Mouse (Mus musculus): Measurements from ENCODE around the gene Gm17455. TPM values are rescaled to one million over a fixed set of nuclear protein-coding genes. Genes with fewer than 3 reads are reported as not detected.

Gene Gm17455
- 0.74 and 1.0 TPM in 2 replicates for polyA plus RNA-seq (2015; fragmentation: Nextera tagmentation; extraction: Ambion mirVana)

GRCm38 (mm10) chr10:60399449-60399848, at the start of gene Gm17455:
Gm17455 (plus strand) TSS chr10:60399726.
- no peak for DNase-seq (ENCODE audit: low spot score)
- TF ChIP-seq EP300 (optimal IDR thresholded peaks at IDR 0.05) (no peak), CTCF (IDR thresholded peaks at IDR 0.05; ENCODE audit: low read depth) (no peak)
- Histone ChIP-seq H3K4me2 (replicated peaks; ENCODE audit: low read depth) (no peak within 1 kb of the TSS), H3K27me3 (ENCODE audit: control insufficient read depth, insufficient read depth, low read length) (no peaks in the 10 kb centered on the region), H3K9me3 (ENCODE audit: control insufficient read depth, low read length) (no peaks in the 10 kb centered on the region), H3K27ac (replicated peaks) (no peak within 1 kb of the TSS), H3K4me3 (ENCODE audit: low read depth, low read length) (no peak within 1 kb of the TSS), H3K9ac (ENCODE audit: low read length) (no peak within 1 kb of the TSS), H3K36me3 (ENCODE audit: control insufficient read depth, insufficient read depth, low read length) (no peaks in the 10 kb centered on the region), H3K4me1 (replicated peaks; ENCODE audit: control insufficient read depth, insufficient read depth) (no peaks in the 10 kb centered on the region)
- ATAC-seq (ENCODE audit: low FRiP score, low TSS enrichment): no peak
- WGBS: 65% methylated on average over 7 of the region's 7 CpGs

DNA sequence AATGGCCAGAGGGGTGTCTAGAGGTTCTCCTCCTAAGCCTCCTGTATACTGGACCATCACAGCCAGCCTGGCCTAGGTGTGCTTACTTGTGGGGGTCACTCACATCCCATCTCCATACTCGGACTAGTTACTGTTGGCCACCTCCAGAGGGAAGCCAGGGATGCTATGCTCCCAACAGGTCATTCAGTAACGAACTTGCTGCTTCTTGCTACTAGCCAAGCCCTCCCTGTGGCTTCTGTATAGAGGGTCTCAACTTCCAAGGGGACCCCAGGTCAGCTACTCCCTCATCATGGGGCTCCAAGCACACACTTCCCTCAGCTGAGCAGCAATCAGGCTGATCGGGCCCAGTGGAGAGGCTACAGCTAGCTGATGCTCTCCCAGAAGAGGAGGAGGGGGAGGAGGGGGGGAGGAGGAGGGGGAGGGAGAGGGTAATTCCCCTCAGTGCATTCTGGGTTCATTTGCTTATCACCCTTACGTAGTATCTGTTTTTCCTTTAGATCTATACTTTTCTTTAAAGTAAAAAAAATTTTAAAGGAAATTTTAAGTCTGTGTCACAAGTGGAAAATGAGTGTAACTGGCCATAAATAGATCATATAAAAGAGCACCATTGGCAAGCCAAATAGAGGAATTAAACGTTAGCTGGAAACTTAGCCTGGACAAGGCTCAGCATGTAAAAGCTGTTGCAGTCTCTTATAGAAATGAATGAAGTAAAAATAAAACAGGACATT, 49.3 kb upstream of the Gm17455 start:
- TF ChIP-seq CTCF (IDR thresholded peaks at IDR 0.05; ENCODE audit: low read depth) (no peak), EP300 (optimal IDR thresholded peaks at IDR 0.05) (no peak)
- Histone ChIP-seq H3K4me2 (replicated peaks; ENCODE audit: low read depth) (peak overlapping the region; percentile 38), H3K4me3 (ENCODE audit: low read depth, low read length) (no peak overlapping the region), H3K9me3 (ENCODE audit: control insufficient read depth, low read length) (no peaks in the 10 kb centered on the region), H3K4me1 (replicated peaks; ENCODE audit: control insufficient read depth, insufficient read depth) (peaks cover 9% of the 10 kb centered on the region), H3K36me3 (ENCODE audit: control insufficient read depth, insufficient read depth, low read length) (no peaks in the 10 kb centered on the region), H3K9ac (ENCODE audit: low read length) (no peak overlapping the region), H3K27me3 (ENCODE audit: control insufficient read depth, insufficient read depth, low read length) (no peaks in the 10 kb centered on the region), H3K27ac (replicated peaks) (peak overlapping the region; percentile 86)
- ATAC-seq (ENCODE audit: low FRiP score, low TSS enrichment) (no peak), DNase-seq (ENCODE audit: low spot score) (no peak)
- 41% methylated on average over 5 of the region's 5 CpGs for WGBS

GRCm38 (mm10) chr10:60350805-60351167, 48.7 kb upstream of the Gm17455 start:
- no peaks in the 10 kb centered on the region for H3K36me3 ChIP-seq (ENCODE audit: control insufficient read depth, insufficient read depth, low read length)
- no peaks in the 10 kb centered on the region for H3K9me3 ChIP-seq (ENCODE audit: control insufficient read depth, low read length)
- no peak for TF ChIP-seq CTCF (IDR thresholded peaks at IDR 0.05; ENCODE audit: low read depth)
- TF ChIP-seq EP300 (optimal IDR thresholded peaks at IDR 0.05): no peak
- H3K27ac ChIP-seq (replicated peaks): peak overlapping the region; percentile 86
- peaks cover 9% of the 10 kb centered on the region for H3K4me1 ChIP-seq (replicated peaks; ENCODE audit: control insufficient read depth, insufficient read depth)
- no peak overlapping the region for H3K4me3 ChIP-seq (ENCODE audit: low read depth, low read length)
- H3K9ac ChIP-seq (ENCODE audit: low read length): no peak overlapping the region
- 7% methylated on average over 3 of the region's 3 CpGs for WGBS
- no peaks in the 10 kb centered on the region for H3K27me3 ChIP-seq (ENCODE audit: control insufficient read depth, insufficient read depth, low read length)
- peak; percentile 54 for ATAC-seq (ENCODE audit: low FRiP score, low TSS enrichment)
- DNase-seq (ENCODE audit: low spot score): peak; percentile 92
- peak overlapping the region; percentile 38 for H3K4me2 ChIP-seq (replicated peaks; ENCODE audit: low read depth)

GRCm38 (mm10) chr10:60351248-60351647, 48.3 kb upstream of the Gm17455 start:
- Histone ChIP-seq H3K9ac (ENCODE audit: low read length) (no peak overlapping the region), H3K36me3 (ENCODE audit: control insufficient read depth, insufficient read depth, low read length) (no peaks in the 10 kb centered on the region), H3K4me2 (replicated peaks; ENCODE audit: low read depth) (peak overlapping the region; percentile 38), H3K27me3 (ENCODE audit: control insufficient read depth, insufficient read depth, low read length) (no peaks in the 10 kb centered on the region), H3K27ac (replicated peaks) (peak overlapping the region; percentile 86), H3K4me3 (ENCODE audit: low read depth, low read length) (no peak overlapping the region), H3K9me3 (ENCODE audit: control insufficient read depth, low read length) (no peaks in the 10 kb centered on the region), H3K4me1 (replicated peaks; ENCODE audit: control insufficient read depth, insufficient read depth) (peaks cover 9% of the 10 kb centered on the region)
- 11% methylated on average over 3 of the region's 3 CpGs for WGBS
- DNase-seq (ENCODE audit: low spot score) (no peak), ATAC-seq (ENCODE audit: low FRiP score, low TSS enrichment) (no peak)
- TF ChIP-seq EP300 (optimal IDR thresholded peaks at IDR 0.05) (no peak), CTCF (IDR thresholded peaks at IDR 0.05; ENCODE audit: low read depth) (no peak)

GRCm38 (mm10) chr10:60351761-60352455, 47.6 kb upstream of the Gm17455 start:
- Histone ChIP-seq H3K36me3 (ENCODE audit: control insufficient read depth, insufficient read depth, low read length) (no peaks in the 10 kb centered on the region), H3K4me2 (replicated peaks; ENCODE audit: low read depth) (peak overlapping the region; percentile 20; the same call in 1 of the 2 replicates), H3K9me3 (ENCODE audit: control insufficient read depth, low read length) (no peaks in the 10 kb centered on the region), H3K4me3 (ENCODE audit: low read depth, low read length) (no peak overlapping the region), H3K27ac (replicated peaks) (peak overlapping the region; percentile 86), H3K4me1 (replicated peaks; ENCODE audit: control insufficient read depth, insufficient read depth) (peaks cover 9% of the 10 kb centered on the region), H3K9ac (ENCODE audit: low read length) (0 out of 2 replicates have a peak overlapping the region, but pooled peaks have one; percentile 8), H3K27me3 (ENCODE audit: control insufficient read depth, insufficient read depth, low read length) (no peaks in the 10 kb centered on the region)
- ATAC-seq (ENCODE audit: low FRiP score, low TSS enrichment) (peak; percentile 79), DNase-seq (ENCODE audit: low spot score) (peak; percentile 69)
- 15% methylated on average over 7 of the region's 7 CpGs for WGBS
- no peak for TF ChIP-seq EP300 (optimal IDR thresholded peaks at IDR 0.05)
- TF ChIP-seq CTCF (IDR thresholded peaks at IDR 0.05; ENCODE audit: low read depth): peak; percentile 35; the same call in 1 of the 2 replicates

All from stomach, postnatal 0 days (tissue).